Mouse (Mus musculus) lung, postnatal 25 days (tissue): Measurements from ENCODE around the gene Arhgdib.

ENCODE experiments used
- DNase-seq: peaks from one replicate; pipeline ENCODE4 v3.0.0; 2022; ENCODE audit warnings: low spot score

Gene Arhgdib

DNA sequence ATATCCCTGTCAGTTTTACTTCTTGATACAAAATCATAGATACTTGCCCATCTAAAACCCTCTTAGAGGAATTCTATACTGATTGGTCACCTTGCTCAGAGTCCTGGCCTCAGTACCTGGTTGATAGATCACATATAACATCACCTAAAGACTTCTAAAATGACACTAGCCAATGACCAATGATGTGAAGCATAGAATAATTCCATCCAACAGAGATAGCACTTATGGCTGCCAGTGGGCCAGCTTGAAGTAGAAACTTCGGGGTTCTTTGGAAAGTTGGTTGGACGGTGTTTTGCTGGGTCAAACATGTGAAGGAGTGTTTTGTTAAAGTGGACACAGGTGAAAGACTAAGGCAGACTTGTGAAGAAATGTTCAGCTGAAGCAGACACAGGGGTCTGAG is 8.5 kb upstream of the Arhgdib start:
- no peak for DNase-seq

DNA sequence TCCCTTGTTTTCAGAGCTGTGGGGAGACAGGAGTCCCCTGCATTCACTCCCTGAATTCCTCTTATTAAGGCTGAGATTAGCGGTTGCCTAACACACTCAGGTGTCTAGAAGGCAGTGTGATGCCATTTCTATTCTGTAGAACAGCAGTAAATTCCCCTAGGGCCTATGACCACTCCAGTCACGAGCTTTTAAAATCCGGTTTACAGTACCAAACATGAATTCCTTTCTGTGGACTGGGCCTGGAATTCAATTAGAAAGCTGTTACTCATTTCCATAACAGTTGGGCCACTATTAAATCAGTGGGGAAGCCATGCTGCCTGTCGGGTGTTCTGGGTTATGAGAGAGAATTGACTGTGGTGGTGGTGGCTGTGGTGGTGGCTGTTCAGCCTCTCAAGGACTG is 6.0 kb upstream of the Arhgdib start:
- DNase-seq: no peak

DNA sequence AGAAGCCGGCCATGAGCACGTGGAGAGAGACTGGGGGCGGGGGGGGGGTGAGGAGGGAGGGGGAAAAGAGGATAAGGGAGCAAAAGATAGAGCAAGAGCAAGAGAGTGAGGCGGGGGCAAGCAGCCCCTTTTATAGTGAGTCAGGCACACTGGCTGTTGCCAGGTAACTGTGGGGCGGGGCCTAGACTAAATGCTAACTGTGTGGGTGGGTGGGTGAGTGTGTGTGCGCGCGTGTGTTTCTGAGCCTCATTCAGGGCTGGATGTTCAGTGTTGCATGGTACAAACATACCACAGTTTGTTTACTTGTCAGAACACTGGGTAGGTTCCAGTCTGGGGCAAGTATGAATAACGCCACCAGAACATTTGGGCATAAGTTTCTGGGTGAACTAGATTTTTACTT is 5.2 kb upstream of the Arhgdib start:
- peak; percentile 30 for DNase-seq

DNA sequence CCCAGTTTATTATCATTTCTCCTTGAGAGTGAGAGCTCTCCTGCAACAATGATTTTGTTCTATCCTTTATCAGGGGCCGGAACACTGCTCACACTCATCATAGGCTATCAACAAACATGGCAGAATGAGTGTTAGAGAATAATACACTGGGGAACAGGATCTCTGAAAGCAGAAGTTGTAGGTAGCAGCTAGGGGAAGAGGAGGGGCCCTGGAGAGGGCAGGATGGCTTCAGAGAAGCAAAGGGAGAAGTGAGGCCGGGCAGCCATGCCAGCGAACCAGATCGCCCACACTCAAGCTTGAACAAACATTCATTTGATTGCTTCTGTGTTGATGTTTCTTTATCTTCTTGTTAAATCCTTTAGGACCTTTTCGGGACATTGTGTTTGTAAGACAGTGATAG is 4.5 kb upstream of the Arhgdib start:
- peak; percentile 38 for DNase-seq

DNA sequence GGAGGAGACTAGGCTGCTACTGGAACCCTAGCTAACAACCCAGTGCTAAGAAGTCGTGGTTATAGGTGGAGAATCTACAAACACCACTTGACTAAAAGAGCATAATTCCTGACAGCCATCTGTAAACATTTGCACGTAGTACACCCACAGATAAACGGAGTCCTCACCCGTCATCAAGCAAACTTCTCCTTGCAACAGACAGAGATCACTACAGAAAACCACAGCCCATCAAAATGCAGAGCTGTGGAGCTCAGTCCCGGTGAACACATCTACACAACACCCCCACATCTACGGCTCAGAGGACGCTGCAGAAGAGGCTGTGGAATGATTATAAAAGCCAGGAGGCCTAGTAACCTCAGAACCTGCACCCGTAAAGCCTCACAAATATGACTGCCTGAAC is 2.8 kb upstream of the Arhgdib start:
- DNase-seq: no peak

DNA sequence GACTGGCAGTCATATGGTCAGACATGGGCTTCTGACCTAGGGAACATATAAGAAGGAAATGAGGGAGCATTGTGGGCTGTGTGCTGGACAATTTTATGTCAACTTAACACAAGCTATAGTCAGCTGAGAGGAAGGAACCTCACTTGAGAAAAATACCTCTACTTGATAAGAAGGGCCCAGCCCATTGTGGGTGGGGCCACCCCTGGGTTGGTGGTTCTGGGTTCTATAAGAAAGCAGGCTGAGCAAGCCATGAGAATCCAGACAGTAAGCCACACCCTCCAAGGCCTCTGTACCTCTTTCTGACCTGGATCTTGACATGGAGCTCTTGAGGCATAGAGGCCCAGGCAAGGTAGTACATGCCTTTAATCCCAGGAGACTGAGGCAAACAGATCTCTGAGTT is 1.7 kb upstream of the Arhgdib start:
- DNase-seq: no peak

DNA sequence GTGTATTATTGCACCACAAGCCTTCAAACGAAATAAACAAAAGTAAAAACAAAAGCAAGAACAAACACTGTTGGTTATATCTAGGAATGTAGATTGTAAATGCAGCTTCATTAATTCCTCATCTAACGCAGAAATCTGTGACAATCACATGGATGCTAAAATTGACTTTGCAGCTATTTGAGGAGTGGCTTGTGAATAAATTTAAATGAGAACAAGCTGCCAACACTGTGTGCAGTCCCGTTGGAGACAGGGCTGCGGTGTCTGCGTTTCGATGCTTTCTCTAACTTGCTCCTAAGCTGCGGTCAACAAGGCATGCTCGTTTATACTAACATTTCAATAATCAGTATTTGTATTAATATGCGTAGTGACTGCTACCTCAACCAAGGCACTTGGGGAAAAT is 581 bp upstream of the Arhgdib start:
- no peak for DNase-seq

DNA sequence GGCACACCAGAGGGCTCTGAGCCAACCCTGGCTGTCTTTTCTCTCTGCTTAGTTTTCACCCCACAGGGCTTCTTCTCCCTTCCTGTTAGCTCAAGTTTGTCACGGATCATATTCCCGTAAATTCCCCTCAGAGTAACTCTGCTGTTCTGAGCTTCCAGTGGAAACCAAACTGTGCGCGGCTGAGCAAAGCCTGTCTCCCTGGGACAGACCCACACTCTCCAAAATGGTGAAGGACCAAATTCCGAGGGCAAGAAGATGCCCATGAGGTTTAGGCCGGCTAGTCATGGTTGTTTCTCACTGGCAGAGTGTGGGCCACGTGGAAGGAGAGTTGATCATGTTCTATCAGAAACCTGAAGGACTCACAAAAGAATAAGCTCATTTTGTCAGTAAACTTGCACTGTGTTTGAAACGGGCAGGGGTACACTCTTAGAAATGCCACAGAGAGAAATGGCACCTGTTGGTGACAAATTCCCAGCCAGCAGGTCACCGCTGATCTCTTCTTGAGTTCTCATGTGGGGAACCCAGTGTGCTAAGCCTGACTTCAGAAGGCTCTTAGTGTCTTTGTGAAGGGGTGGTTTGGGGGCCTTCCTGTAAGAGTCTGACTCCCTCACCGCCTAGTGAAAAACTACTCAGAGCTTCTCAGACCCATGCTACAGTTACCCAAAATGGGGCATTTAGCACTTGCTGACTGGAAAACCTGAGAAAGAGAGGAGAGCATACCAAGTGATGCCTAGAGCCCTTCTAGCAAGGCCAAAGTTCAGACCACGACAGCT is 1.3 kb downstream of the Arhgdib start:
- no peak for DNase-seq

DNA sequence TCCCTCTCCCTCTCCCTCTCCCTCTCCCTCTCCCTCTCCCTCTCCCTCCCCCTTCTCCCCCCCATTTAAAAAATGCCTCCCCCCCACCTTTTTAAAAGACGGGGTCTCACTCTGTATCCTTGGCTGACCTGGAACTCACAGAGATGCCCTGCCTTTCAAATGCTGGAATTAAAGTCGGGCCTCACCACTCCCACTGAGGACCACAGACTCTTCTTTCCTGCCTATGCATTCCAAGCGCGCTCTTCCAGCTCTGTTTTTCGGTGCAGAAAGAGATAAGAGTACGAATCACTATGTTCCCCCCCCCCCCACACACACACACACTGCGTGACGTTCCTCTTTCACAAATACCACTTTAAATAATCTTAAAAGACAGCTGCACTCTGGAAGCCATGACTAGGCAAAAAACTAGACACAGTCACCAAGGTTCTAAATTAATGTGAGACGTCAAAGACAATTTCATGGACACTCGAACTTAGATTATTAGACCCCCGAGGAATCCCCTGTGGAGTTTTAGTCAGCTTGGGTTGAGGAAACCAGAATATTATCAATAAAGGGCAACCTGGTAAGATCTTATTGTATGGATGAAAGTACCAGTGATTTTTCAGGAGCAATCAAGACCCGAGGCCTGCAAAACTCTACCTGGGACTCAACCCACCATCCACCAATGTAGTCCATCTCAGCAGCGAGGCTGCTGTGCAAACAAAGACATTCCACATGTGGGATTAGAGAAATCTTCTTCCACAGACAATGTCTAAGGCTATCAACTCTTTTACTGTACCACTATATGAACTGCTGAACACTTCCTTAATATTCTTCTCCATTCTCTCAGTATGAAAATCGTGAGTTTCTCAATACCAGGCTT is 2.1 kb downstream of the Arhgdib start:
- DNase-seq: no peak

DNA sequence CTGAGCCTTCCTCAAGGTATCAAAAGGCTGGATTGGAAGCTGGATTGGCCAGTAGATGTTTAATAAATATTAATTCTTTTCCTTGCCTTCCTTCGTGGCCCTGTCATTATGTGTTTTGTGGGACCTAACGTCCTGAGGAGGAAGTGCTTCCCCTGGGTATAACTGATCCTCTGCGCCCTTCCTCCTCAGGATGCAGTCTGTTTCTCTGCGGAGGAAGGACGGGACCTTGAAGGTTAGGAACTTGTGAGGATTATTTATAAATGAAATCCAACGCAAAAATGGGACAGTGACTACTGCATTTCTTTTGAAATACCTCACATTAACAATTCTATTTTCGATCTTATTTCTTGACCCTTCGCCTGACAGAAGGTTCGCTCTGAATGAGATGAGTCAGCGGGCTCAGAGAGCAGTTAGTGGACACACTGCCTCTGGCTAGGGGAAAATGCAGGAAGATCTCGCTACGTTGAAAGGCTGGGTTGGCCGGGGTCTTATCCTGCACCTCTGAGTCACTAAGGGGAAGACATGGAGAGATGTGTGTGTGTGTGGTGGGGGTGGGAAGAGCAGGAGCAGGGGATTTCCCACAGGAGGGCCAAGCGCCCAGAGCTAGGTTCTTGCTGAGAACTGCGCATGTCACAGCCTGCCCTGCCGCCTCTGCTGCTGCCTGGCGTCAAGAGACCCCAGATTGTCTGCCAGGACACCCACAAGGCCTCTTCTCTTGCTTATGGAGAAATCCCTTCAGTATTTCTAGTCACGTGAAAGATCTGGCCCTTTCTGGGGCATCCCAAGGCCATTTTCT is 3.2 kb downstream of the Arhgdib start:
- no peak for DNase-seq

DNA sequence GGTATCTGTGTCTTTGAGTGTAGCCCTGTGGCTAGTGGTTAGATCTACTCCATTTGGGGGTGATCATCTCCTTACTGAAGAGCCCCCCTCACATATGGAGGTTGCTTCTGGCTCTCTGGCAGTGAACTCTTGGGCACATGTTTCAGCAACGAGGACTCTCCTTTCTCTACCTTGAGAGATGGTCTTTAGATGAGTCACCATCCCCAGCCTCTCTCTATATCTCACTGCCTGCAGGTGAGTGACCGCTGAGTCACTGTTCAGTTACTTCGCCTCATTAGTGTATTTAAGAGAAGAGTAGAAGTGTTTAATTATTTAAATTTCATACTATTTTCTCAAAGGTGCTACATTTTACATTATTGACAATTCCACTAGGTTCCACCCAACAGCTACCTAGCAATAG is 4.6 kb downstream of the Arhgdib start:
- DNase-seq: no peak

DNA sequence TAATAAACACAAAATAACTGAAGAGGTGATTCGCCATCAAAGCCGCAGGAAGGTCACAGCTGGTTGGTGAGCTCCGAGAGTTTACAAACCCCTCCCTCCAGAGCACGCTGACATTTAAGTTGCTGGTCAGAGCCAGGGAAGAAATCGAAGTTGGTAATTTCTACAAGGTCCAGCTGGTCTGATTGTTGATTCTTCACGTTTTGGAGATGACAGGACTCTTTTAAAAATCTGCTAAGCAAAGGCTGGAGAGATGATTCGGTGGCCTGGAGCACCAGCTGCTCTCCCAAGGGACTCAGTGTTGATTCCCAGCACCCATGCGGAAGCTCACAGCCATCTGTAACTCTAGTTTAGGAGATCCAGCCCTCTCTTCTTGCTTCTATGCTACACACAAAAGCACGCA is 5.3 kb downstream of the Arhgdib start:
- DNase-seq: no peak

DNA sequence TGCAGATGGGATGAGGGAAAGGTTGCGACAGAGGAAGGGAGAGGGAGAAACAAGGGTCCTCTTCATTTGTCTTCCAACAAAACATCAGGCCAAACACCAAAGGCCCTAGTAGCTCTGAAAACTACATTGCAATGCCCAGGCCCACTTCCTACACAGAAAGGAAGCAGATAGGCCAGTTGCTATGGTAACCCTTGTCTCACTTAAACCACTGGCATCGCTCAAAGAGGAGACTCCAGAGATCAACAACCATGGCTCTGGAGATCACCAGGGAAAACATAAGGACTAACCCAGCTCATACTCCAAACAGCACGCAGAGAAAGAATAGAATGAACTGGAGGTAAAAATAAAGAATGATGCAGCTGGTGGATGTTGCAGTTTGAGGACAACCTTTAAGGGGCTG is 6.5 kb downstream of the Arhgdib start:
- no peak for DNase-seq

DNA sequence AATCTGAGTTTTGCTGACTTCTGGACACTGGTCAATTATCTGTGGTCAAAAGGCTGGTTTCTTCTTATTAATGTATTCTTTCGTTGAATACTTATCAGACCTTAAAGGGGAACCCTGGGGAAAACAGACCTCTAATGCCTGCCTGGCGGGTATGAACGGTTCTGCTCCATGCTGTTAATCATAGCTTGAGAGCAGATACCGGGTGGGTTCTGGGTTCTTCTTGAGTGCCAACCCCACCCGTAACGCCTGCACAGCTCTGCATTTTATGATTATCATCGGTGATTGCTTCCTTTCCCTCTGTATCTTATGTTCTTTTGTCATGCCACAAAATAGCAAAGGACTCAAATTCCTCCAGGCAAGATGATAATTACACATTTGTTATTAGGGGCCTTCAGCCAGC is 7.6 kb downstream of the Arhgdib start:
- no peak for DNase-seq

DNA sequence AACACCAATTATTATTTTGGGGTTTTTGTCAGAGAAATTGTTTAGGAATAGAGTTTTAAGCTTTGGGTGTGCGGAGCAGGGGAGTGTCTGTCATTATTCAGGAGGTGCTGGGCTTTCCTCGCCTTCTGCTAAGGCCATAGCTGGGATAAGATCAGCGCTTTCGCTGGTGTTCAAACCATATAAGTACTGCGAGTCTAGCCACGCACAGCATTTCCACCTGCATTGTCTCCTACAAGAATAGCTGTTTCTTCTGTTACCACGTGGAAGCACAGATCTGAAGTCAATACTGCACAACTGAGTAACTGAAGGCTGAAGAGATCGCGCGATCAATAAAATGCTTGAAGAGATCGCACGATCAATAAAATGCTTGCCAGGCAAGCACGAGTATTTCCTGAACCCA is 10.5 kb downstream of the Arhgdib start:
- DNase-seq: no peak

DNA sequence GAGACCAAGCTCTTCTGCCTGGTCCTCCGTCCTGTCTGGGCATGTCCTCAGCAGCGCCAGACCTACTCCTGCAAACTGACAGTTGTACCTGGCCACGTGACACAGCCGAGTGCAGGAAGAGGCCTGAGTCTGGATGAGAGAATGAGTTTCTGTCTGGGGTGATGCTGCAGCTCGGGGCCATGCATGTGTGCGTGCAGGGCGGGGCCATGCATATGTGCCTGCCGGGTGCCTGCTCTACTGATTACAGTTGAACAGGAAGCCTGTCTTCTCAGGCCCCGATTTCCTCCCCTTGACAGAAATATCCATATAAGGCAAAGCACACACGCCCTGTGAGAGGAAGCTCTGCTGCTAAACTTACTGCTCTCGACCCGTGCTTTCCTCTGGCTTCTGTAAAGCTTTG is 11.0 kb downstream of the Arhgdib start:
- peak; percentile 73 for DNase-seq

DNA sequence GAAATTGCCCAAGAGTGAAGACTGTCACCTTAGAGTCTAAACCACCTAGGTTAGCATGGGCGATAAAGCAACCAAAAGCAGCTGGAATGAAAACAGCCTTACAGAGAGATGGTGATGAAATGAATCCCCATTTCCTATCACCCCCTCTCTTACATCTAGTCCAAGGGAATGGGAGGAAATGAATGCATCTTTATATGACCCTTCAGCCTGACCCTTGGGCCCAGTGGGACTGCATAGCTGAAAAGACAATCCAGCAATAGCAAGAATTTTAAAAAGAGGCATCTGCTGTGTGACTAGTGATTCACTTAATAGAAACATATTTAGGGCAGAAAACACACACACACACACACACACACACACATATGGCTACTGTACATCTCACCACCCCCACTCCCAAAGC is 14.1 kb downstream of the Arhgdib start:
- DNase-seq: no peak

DNA sequence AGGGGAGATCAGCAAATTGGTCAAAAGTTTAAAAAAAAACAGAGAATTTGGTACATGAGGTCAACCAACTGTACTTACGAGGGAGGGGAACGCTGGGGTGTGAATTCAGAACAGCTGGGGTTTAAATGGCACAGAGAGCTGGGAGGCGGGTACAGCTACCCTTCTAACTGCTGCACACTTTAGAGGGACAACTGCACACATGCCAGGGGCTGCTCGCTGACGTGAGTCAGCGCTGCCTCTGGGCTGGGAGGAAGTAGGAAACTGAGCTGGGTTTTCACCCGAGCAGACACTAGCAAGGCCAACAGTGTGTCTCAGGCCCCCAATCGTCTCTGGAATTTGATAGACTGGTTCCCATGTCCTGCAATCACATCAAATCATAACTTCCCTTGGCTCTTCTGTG is 16.6 kb downstream of the Arhgdib start:
- no peak for DNase-seq

DNA sequence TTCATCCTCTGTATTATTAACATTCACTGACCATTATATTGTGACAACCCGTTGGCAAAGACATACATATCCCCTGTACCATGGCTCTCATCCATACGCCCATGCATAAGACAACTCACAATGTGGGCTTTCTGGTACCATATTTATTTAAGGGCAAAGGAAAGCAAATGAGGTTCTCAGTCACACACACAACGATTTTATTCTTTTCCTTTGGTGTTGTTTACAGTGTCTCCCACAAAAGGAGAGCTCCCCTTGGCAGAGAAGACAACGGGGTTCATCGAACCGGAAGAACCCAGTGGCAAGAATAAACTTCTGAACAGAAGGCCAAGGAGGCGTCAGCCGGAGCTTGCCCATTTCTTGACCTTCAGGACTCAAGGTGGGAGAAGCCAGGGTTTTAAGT is 18.2 kb downstream of the Arhgdib start, which contains the start of gene Pde6h:
Gene Pde6h, plus strand, starts transcription at position 301 of the 400 bp plus-strand sequence.
- DNase-seq: no peak

DNA sequence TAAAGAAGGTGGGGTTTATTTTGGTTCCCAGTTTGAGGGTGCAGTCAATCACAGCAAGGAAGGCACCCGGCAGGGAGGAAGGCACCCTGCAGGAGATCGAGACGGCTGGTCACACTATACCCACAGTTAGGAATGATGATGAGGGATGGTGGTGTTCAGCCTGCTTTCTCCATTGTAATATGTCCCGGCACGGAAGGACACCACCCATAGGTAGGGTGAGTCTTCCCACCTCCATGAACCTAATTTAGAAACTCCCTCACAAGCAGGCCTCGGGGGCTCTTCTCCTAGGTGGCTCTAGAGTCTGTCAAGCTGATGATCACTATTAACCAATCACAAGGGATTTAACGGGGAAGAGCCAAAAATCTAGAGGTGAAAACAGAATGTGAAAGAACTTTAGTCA is 18.8 kb downstream of the Arhgdib start:
- DNase-seq: no peak

DNA sequence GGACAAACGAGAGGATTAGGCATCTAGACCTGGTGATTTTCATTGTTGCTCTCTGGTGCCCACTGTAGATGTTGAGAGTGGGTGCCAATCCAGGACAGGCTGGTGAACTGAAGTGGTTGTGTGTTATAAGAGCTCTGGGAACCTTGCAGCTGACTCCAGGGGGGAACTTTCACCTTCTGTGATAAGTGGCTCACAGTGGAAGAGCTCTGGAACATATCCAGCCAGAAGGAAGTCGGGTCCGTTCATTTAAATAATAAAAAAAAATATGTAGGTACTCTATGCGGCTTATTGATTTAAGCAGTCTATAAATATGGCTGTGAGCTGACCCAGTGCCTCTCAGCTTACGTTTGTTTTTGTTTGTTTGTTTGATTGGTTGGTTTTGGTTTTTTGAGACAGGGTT is 19.6 kb downstream of the Arhgdib start, which contains the start of gene Erp27:
Gene Erp27, minus strand, starts transcription at position 101 of the 400 bp plus-strand sequence.
- no peak for DNase-seq

DNA sequence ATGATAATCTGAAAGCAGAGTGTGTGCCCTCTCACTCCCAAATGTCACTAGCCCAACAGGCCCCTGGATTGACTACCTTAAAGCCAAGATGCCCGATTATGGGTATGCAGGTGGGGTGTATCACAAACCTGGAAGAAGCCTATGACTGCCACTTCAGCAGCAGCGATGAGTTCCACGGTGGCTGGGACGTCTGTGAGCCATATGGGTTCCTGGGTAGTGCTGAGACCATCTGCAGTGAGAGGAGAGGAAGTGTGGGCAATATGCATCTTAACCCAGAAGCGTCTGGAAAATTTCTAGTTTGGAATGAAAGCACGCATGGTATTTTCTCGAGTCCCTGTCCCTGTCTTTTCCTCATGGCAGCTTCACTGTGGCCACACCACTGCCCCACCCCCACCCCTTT is 20.1 kb downstream of the Arhgdib start:
- no peak for DNase-seq
